Mouse (Mus musculus): ENCODE measurements around the gene Lrit3. TPM values are rescaled to one million over a fixed set of nuclear protein-coding genes. Genes with fewer than 3 reads are reported as not detected.

Lrit3 gene
- polyA plus RNA-seq, 1 experiment from 2014 or later = not detected

DNA sequence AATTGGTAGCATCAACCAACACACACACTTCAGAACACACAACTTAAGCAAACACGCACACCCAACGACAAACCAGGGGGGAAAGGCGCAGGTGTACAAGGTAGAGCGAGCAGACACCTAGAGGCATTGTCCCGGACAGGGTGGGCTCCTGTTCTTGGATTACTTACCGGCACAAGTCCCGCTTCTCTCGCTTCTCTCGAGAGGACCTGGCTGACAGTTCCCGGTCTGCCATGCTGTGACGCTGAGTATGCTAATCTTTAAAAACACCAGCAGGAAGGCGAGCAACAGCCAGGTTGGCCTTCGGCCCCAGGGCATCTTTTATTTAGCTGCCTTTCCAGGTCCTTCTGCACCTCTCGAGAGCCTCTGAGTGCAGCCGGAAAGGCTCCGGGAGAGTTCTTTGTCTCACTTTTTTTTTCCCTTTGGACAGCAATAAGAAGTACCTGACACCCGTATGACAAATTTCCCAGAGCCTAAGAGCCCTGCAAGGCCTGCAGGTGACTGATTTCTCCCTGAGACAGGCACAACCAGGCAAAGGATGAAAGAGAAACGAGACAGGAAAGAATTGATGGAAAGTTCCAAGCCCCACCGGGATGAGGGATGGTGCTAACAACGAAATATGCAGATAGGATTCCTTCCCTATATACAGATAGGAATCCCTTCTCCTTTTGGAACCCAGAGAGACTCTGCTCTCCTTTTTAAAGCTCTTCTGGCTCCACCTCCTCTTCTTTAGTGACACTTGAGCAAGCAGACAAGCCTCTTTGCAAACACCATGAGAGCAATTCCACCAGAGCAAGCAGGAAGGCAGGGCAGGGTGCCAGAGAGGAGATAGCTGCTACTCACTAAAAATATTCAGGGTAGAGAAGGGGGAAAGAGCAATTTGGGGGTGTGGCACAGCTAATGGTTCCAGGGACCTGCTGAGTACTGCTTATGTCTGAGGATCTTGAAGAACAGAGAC is 48.9 kb downstream of the Lrit3 start, which contains the start of gene Egf:
TSS of gene Egf (minus strand) at position 667 of the 955 bp plus-strand sequence.
- Histone ChIP-seq H3K27ac (ENCODE audit: low read depth, low read length) (no peak within 1 kb of the TSS), H3K9me3 (ENCODE audit: control insufficient read depth, low read length) (no peaks in the 10 kb centered on the region), H3K4me2 (ENCODE audit: low read depth) (peak within 1 kb of the TSS; percentile 36), H3K27me3 (ENCODE audit: control insufficient read depth, insufficient read depth, low read length) (no peaks in the 10 kb centered on the region), H3K9ac (ENCODE audit: low read length) (no peak within 1 kb of the TSS), H3K4me1 (ENCODE audit: control insufficient read depth, insufficient read depth, low read length) (no peaks in the 10 kb centered on the region), H3K4me3 (ENCODE audit: low read depth, low read length) (0 out of 2 replicates have a peak within 1 kb of the TSS, but pooled peaks have one; percentile 4), H3K36me3 (ENCODE audit: control insufficient read depth, insufficient read depth, low read length) (no peaks in the 10 kb centered on the region)
- ATAC-seq (ENCODE audit: insufficient read depth, low FRiP score, low TSS enrichment) (no peak), DNase-seq (ENCODE audit: low spot score) (no peak)
- 9% methylated on average over 20 of the region's 20 CpGs for WGBS

DNA sequence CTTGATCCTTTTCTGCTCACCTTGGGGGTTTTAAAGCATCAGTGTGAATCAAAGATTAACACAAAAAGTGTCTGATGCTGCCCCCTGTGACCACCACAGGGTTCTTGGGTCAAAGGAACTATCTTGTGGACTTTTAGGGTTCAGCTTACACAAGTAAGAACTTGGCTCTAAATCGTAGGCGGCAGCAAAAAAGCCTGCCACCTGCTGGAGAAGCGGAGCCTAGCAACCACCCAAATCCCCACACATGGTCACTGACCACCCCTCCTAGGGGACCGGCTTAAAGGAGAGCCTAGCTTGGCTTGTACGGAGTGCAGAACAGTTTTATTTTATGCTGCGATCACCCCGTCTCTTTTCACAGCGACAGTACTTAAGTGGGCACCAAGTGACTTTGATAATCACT is 59.0 kb downstream of the Lrit3 start:
- H3K9ac ChIP-seq (ENCODE audit: low read length) = no peak overlapping the region
- no peak overlapping the region for H3K27ac ChIP-seq (ENCODE audit: low read depth, low read length)
- H3K4me2 ChIP-seq (ENCODE audit: low read depth) = no peak overlapping the region
- ATAC-seq (ENCODE audit: insufficient read depth, low FRiP score, low TSS enrichment) (no peak), DNase-seq (ENCODE audit: low spot score) (peak; percentile 51)
- no peaks in the 10 kb centered on the region for H3K27me3 ChIP-seq (ENCODE audit: control insufficient read depth, insufficient read depth, low read length)
- no peak overlapping the region for H3K4me3 ChIP-seq (ENCODE audit: low read depth, low read length)
- H3K4me1 ChIP-seq (ENCODE audit: control insufficient read depth, insufficient read depth, low read length) = no peaks in the 10 kb centered on the region
- WGBS = 68% methylated on average over 8 of the region's 8 CpGs
- H3K9me3 ChIP-seq (ENCODE audit: control insufficient read depth, low read length) = no peaks in the 10 kb centered on the region
- no peaks in the 10 kb centered on the region for H3K36me3 ChIP-seq (ENCODE audit: control insufficient read depth, insufficient read depth, low read length)

DNA sequence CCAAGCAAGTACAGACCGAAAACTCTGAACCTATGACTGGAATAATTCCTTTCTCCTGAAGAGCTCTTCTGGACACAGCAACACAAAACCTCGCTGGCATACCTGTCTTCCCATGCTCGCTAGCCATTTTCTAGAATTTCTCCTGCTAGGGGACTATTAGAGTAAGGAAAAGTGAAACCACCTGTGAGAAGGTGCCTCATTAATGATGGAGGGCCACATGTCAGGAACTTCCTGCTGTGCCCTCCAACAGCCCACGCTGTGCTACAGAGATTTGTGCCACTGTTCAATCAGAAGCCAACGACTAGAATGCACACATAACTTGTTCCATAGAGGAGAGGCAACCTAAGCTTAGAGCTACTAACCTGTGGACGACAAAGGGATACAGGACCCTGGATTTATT is 61.0 kb downstream of the Lrit3 start:
- Histone ChIP-seq H3K4me3 (ENCODE audit: low read depth, low read length) (no peak overlapping the region), H3K9me3 (ENCODE audit: control insufficient read depth, low read length) (no peaks in the 10 kb centered on the region), H3K9ac (ENCODE audit: low read length) (no peak overlapping the region), H3K4me1 (ENCODE audit: control insufficient read depth, insufficient read depth, low read length) (no peaks in the 10 kb centered on the region), H3K36me3 (ENCODE audit: control insufficient read depth, insufficient read depth, low read length) (no peaks in the 10 kb centered on the region), H3K27me3 (ENCODE audit: control insufficient read depth, insufficient read depth, low read length) (no peaks in the 10 kb centered on the region), H3K27ac (ENCODE audit: low read depth, low read length) (no peak overlapping the region), H3K4me2 (ENCODE audit: low read depth) (no peak overlapping the region)
- 78% methylated on average over 6 of the region's 6 CpGs for WGBS
- no peak for DNase-seq (ENCODE audit: low spot score)
- no peak for ATAC-seq (ENCODE audit: insufficient read depth, low FRiP score, low TSS enrichment)

DNA sequence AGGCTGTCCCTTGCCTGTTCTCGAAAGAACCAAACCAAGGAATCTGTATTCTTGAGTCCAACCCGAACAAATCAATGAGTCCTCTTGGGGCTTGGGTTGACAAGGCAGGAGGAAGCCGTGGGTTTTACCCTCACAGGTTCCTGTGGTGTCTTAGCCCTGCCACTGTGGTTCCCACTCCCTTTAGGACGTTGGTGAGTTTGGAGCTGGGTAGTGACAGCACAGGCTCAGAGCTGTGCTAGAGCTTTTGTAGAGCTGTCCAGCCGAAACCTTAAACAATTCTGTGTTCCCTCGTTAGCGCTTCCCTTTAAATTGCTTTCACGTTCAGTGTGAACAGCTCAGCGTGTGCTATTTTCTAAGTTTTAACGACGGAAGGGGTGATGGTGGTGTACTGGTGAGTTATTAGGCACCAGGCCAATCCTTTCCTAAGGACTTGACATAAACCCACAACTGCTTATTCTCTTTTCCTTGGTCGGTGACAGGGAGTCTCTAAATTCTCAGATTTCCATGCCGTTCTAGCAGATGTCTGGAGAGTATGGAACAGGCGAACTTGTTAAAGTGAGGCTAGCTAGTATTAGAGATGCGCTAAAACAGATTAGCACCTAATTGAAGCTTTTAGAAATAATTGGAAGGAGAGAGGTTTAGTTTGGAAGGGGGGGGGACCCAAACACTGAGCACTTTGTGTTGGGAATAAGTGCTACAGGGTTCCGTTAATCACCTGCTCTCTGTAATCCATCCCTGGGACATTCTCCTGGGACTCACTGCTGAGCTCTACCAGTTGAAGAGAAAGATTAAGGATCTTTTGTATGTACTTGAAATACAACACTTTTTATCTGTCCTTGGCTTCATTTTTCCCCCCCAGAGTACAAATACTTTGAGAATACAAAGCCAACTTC is 65.3 kb downstream of the Lrit3 start:
- 70% methylated on average over 16 of the region's 16 CpGs for WGBS
- Histone ChIP-seq H3K27me3 (ENCODE audit: control insufficient read depth, insufficient read depth, low read length) (no peaks in the 10 kb centered on the region), H3K9me3 (ENCODE audit: control insufficient read depth, low read length) (no peaks in the 10 kb centered on the region), H3K9ac (ENCODE audit: low read length) (no peak overlapping the region), H3K4me3 (ENCODE audit: low read depth, low read length) (no peak overlapping the region), H3K36me3 (ENCODE audit: control insufficient read depth, insufficient read depth, low read length) (no peaks in the 10 kb centered on the region), H3K27ac (ENCODE audit: low read depth, low read length) (no peak overlapping the region), H3K4me1 (ENCODE audit: control insufficient read depth, insufficient read depth, low read length) (no peaks in the 10 kb centered on the region), H3K4me2 (ENCODE audit: low read depth) (no peak overlapping the region)
- ATAC-seq (ENCODE audit: insufficient read depth, low FRiP score, low TSS enrichment) (no peak), DNase-seq (ENCODE audit: low spot score) (no peak)

Other genes starting within 250 kb of the Lrit3 start
- 0.59 and 1.7 TPM in 2 replicates for gene Egf, start 48.7 kb downstream of the Lrit3 start, polyA plus RNA-seq (2014; fragmentation: Nextera tagmentation; extraction: Ambion mirVana)
- gene Rrh, start 18.6 kb upstream of the Lrit3 start, polyA plus RNA-seq (2014; fragmentation: Nextera tagmentation; extraction: Ambion mirVana) = not detected in 2 replicates
- 39.1 and 50.2 TPM in 2 replicates for gene Gar1, start 27.4 kb upstream of the Lrit3 start, polyA plus RNA-seq (2014; fragmentation: Nextera tagmentation; extraction: Ambion mirVana)
- gene Cfi, start 31.9 kb upstream of the Lrit3 start, polyA plus RNA-seq (2014; fragmentation: Nextera tagmentation; extraction: Ambion mirVana) = 0.15 TPM in 1 of 2 replicates, not detected in the other
- gene Pla2g12a, start 74.6 kb upstream of the Lrit3 start, polyA plus RNA-seq (2014; fragmentation: Nextera tagmentation; extraction: Ambion mirVana) = 20.9 and 22.9 TPM in 2 replicates
- 58.5 and 60.4 TPM in 2 replicates for gene Casp6, start 97.4 kb upstream of the Lrit3 start, polyA plus RNA-seq (2014; fragmentation: Nextera tagmentation; extraction: Ambion mirVana)
- 1.0 and 1.5 TPM in 2 replicates for gene Mcub, start 166.2 kb upstream of the Lrit3 start, polyA plus RNA-seq (2014; fragmentation: Nextera tagmentation; extraction: Ambion mirVana)